Mouse (Mus musculus): ENCODE measurements at regions not wholly inside any gene's neighbourhood (a gene's known extent, or its start where the extent isn't known, plus 50 kb on each side); places are given as distances from the start of the nearest gene placed in this dataset.

DNA sequence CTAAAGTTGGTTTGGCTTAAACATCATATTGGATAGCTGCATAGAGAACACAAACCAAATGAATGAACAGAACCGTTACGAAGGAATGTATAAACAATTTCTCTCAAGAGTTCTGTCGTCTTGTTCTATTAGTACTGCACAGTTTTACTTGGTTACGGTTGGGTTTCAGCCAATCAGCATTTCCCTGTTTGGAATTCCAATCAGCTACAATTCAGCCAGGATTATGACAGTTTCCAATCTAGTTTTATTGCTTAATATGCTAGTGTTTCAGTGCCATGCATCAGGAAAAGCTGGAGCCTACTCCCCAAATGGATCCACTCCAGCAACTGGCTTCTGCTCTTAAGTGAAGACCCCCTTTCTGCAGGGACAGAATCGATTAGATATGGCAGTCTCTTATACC is 571.0 kb upstream of the Tenm2 start:
- TF ChIP-seq USF1 (IDR thresholded peaks at IDR 0.05; ENCODE audit: low read depth): no peak
- no peak for TF ChIP-seq CEBPB (IDR thresholded peaks at IDR 0.05; ENCODE audit: low read depth)
- no peak for TF ChIP-seq MAX (IDR thresholded peaks at IDR 0.05)
- no peak for TF ChIP-seq MYOG (IDR thresholded peaks at IDR 0.05; ENCODE audit: control insufficient read depth, extremely low read depth, insufficient read length)
- TF ChIP-seq CTCF (IDR thresholded peaks at IDR 0.05; ENCODE audit: control insufficient read depth, insufficient read depth, insufficient read length): no peak
- no peak for TF ChIP-seq MYOD1 (IDR thresholded peaks at IDR 0.05; ENCODE audit: control insufficient read depth, insufficient read length, low read depth)
- Histone ChIP-seq H3K4me3 (ENCODE audit: insufficient read depth, poor library complexity, severe bottlenecking) (no peak overlapping the region), H3K27me3 (ENCODE audit: control insufficient read depth, insufficient read depth, insufficient read length) (no peaks in the 10 kb centered on the region), H3K36me3 (ENCODE audit: control insufficient read depth, insufficient read depth) (no peaks in the 10 kb centered on the region), H3K79me2 (ENCODE audit: control insufficient read depth, insufficient read depth) (no peaks in the 10 kb centered on the region), H3K79me3 (ENCODE audit: low read depth) (no peaks in the 10 kb centered on the region), H3ac (ENCODE audit: control insufficient read depth, insufficient read length, low read depth) (no peak overlapping the region)

DNA sequence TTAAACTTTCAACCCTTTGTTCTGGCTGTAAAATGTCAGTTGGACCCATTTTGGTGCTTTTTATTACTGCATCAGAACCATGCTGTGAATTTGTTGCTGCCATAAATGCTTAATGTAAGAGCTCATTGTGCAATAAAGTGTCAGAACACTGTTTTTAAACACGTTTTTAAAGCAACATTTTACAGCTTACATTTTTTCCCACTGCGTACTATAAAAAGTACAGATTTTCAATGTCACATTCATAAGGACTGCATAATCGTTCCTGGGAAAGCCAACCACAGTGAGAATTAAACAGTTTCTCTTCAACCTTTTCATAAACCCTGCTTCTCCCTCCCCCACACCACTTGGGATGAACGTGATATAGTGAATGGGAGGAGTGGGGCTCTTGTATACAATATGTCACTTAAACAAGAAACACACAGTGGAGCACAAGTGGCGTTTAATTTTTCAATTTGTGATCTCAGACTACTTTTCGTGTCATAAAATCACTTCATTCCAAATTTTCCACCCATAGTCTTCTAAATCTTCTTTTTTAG is 563.1 kb upstream of the Tenm2 start:
- H3K79me3 ChIP-seq (ENCODE audit: low read depth): no peaks in the 10 kb centered on the region
- no peak overlapping the region for H3K4me3 ChIP-seq (ENCODE audit: insufficient read depth, poor library complexity, severe bottlenecking)
- H3K36me3 ChIP-seq (ENCODE audit: control insufficient read depth, insufficient read depth): no peaks in the 10 kb centered on the region
- TF ChIP-seq MYOD1 (IDR thresholded peaks at IDR 0.05; ENCODE audit: control insufficient read depth, insufficient read length, low read depth): no peak
- no peak for TF ChIP-seq MYOG (IDR thresholded peaks at IDR 0.05; ENCODE audit: control insufficient read depth, extremely low read depth, insufficient read length)
- no peak for TF ChIP-seq FOSL1 (IDR thresholded peaks at IDR 0.05; ENCODE audit: insufficient read depth, low read length, poor library complexity, severe bottlenecking)
- no peak for TF ChIP-seq CTCF (IDR thresholded peaks at IDR 0.05; ENCODE audit: control insufficient read depth, insufficient read depth, insufficient read length)
- no peak for TF ChIP-seq CEBPB (IDR thresholded peaks at IDR 0.05; ENCODE audit: low read depth)
- TF ChIP-seq MAX (IDR thresholded peaks at IDR 0.05): no peak
- no peak for TF ChIP-seq USF1 (IDR thresholded peaks at IDR 0.05; ENCODE audit: low read depth)
- no peak overlapping the region for H3ac ChIP-seq (ENCODE audit: control insufficient read depth, insufficient read length, low read depth)
- H3K79me2 ChIP-seq (ENCODE audit: control insufficient read depth, insufficient read depth): no peaks in the 10 kb centered on the region
- H3K27me3 ChIP-seq (ENCODE audit: control insufficient read depth, insufficient read depth, insufficient read length): no peaks in the 10 kb centered on the region

DNA sequence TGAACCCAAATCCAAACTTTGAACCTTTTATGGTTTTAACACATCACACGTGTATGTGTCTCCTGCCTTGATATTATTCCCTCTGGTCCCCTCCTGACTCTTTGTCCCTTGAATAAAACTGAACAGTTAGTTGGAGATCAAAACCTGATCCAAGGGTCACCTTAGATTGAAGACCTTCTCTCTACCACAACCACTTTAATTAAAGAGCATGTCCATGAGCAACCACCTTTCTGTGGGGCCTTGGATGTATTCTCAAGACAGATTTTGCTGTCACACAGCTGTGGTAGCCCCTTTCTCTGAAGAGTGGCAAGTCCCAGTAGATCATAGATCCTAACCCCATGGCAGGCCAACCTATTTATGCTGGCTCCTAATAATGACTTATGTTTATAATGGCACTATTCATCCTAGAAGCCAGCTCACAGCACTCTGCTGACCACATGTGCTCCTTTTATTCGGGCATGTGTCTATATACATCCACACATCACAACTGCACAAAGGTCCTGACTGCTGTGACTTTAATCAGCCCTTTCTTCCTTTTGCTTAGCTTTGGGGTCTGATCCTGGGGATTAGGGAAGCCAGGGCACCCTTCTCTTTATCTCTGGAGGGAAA is 536.8 kb upstream of the Tenm2 start:
- H3K79me3 ChIP-seq (ENCODE audit: low read depth): no peaks in the 10 kb centered on the region
- H3K36me3 ChIP-seq (ENCODE audit: control insufficient read depth, insufficient read depth): no peaks in the 10 kb centered on the region
- no peak overlapping the region for H3K4me3 ChIP-seq (ENCODE audit: insufficient read depth, poor library complexity, severe bottlenecking)
- H3K27me3 ChIP-seq (ENCODE audit: control insufficient read depth, insufficient read depth, insufficient read length): no peaks in the 10 kb centered on the region
- TF ChIP-seq MYOG (IDR thresholded peaks at IDR 0.05; ENCODE audit: control insufficient read depth, extremely low read depth, insufficient read length) (no peak), MYOD1 (IDR thresholded peaks at IDR 0.05; ENCODE audit: control insufficient read depth, insufficient read length, low read depth) (no peak), USF1 (IDR thresholded peaks at IDR 0.05; ENCODE audit: low read depth) (no peak), FOSL1 (IDR thresholded peaks at IDR 0.05; ENCODE audit: insufficient read depth, low read length, poor library complexity, severe bottlenecking) (no peak), CTCF (IDR thresholded peaks at IDR 0.05; ENCODE audit: control insufficient read depth, insufficient read depth, insufficient read length) (no peak), CEBPB (IDR thresholded peaks at IDR 0.05; ENCODE audit: low read depth) (no peak), MAX (IDR thresholded peaks at IDR 0.05) (no peak)
- no peaks in the 10 kb centered on the region for H3K79me2 ChIP-seq (ENCODE audit: control insufficient read depth, insufficient read depth)
- no peak overlapping the region for H3ac ChIP-seq (ENCODE audit: control insufficient read depth, insufficient read length, low read depth)

- Histone ChIP-seq H3K36me3 (ENCODE audit: control insufficient read depth, insufficient read depth) (no peaks in the 10 kb centered on the region), H3K27me3 (ENCODE audit: control insufficient read depth, insufficient read depth, insufficient read length) (no peaks in the 10 kb centered on the region), H3K4me3 (ENCODE audit: insufficient read depth, poor library complexity, severe bottlenecking) (no peak overlapping the region), H3ac (ENCODE audit: control insufficient read depth, insufficient read length, low read depth) (no peak overlapping the region), H3K79me3 (ENCODE audit: low read depth) (no peaks in the 10 kb centered on the region), H3K79me2 (ENCODE audit: control insufficient read depth, insufficient read depth) (no peaks in the 10 kb centered on the region)
- TF ChIP-seq USF1 (IDR thresholded peaks at IDR 0.05; ENCODE audit: low read depth) (no peak), CEBPB (IDR thresholded peaks at IDR 0.05; ENCODE audit: low read depth) (no peak), MYOD1 (IDR thresholded peaks at IDR 0.05; ENCODE audit: control insufficient read depth, insufficient read length, low read depth) (no peak), MAX (IDR thresholded peaks at IDR 0.05) (no peak), MYOG (IDR thresholded peaks at IDR 0.05; ENCODE audit: control insufficient read depth, extremely low read depth, insufficient read length) (no peak), FOSL1 (IDR thresholded peaks at IDR 0.05; ENCODE audit: insufficient read depth, low read length, poor library complexity, severe bottlenecking) (no peak), CTCF (IDR thresholded peaks at IDR 0.05; ENCODE audit: control insufficient read depth, insufficient read depth, insufficient read length) (no peak)
Measured at GRCm38 (mm10) chr11:37770881-37771280, 535.1 kb upstream of the Tenm2 start.

- Histone ChIP-seq H3K36me3 (ENCODE audit: control insufficient read depth, insufficient read depth) (no peaks in the 10 kb centered on the region), H3K79me2 (ENCODE audit: control insufficient read depth, insufficient read depth) (no peaks in the 10 kb centered on the region), H3K4me3 (ENCODE audit: insufficient read depth, poor library complexity, severe bottlenecking) (no peak overlapping the region), H3K79me3 (ENCODE audit: low read depth) (no peaks in the 10 kb centered on the region), H3ac (ENCODE audit: control insufficient read depth, insufficient read length, low read depth) (no peak overlapping the region), H3K27me3 (ENCODE audit: control insufficient read depth, insufficient read depth, insufficient read length) (no peaks in the 10 kb centered on the region)
- no peak for TF ChIP-seq FOSL1 (IDR thresholded peaks at IDR 0.05; ENCODE audit: insufficient read depth, low read length, poor library complexity, severe bottlenecking)
- no peak for TF ChIP-seq MYOG (IDR thresholded peaks at IDR 0.05; ENCODE audit: control insufficient read depth, extremely low read depth, insufficient read length)
- no peak for TF ChIP-seq CEBPB (IDR thresholded peaks at IDR 0.05; ENCODE audit: low read depth)
- TF ChIP-seq MAX (IDR thresholded peaks at IDR 0.05): no peak
- TF ChIP-seq USF1 (IDR thresholded peaks at IDR 0.05; ENCODE audit: low read depth): no peak
- TF ChIP-seq CTCF (IDR thresholded peaks at IDR 0.05; ENCODE audit: control insufficient read depth, insufficient read depth, insufficient read length): no peak
- TF ChIP-seq MYOD1 (IDR thresholded peaks at IDR 0.05; ENCODE audit: control insufficient read depth, insufficient read length, low read depth): no peak
Measured at GRCm38 (mm10) chr11:37768121-37768520, 532.4 kb upstream of the Tenm2 start.

Measured in C2C12 (cell line).